Mouse (Mus musculus): ENCODE data around the gene Pon3.

Gene Pon3

DNA sequence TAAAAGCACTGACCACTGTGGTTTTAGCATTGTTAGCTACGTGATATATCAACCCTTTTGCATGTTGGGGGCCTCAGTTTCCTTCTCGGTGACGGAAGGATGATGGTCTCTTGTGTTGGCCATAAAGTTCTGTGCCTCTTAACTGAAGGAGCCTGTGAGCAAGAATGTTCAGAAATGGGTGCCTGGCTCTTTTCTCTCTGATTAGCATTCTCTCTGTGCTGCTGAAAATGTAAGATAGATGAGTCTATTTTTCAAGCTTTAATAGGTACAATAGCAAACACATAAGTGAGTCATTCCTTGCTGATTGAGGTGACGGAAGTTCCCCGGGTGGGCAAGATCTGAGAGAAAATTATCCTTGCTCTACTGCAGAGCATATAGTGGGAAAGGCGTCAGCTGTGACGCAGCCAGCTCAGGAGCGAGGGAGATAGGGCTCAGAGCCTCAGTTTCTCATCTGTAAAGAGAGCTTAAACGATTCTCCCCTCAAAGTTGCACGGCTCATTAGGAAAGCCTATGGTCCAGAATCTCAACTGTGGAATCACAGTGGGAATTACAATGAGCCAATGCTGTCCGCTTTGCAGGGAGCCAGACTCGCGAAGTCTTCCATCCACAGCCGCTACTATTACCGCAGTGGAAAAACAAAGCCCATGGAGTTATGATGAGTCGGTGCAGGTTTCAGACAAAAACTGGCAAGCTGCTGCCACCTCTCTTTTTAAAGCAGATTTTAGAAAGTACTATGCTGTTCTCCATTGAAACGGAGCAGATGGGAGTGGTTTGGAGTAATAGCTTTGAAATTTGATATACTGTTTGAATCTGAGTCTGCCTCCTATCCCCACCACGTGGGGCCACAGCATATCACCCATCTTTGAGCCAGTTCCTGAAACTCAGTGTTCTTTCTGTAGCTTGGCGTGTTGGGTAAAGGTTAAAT, 77.9 kb downstream of the Pon3 start:
- DNase-seq = no peak

GRCm38 (mm10) chr6:5174179-5174812, 81.8 kb downstream of the Pon3 start:
- DNase-seq = no peak

- DNase-seq = no peak
These were observed 83.5 kb downstream of the Pon3 start for GRCm38 (mm10) chr6:5172571-5172970.

DNA sequence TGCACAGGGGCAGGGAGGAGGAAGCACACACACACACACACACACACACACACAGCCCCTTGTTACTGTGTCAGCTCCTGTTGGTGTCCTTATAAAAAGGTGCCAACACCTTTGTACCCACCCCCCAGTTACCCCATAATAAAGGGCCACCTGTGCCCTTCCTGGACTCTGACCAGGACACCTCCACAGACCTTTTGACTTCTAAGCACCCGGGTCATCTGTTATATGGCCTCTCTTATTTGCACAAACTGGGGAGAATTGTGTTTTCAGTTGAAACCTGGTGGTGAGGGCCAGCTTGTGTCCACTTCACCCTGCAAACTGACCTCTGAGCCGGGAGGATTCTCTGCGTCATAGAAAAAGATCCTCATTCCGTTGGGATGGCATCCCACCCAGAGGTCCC, 84.7 kb downstream of the Pon3 start:
- no peak for DNase-seq

Measured in cerebellum, adult 18-20 months (tissue).